Mouse (Mus musculus) T-helper 1 cell (primary cell): ENCODE data around the gene Smdt1.

Experiments used
- in situ Hi-C: fragments of 300-600 bp; cut with MboI, MseI; formaldehyde crosslinking; loops from one replicate; pipeline ENCODE4 v1.15.1; 2025; ENCODE audit warnings: high pct_unique_total_duplicates

The Smdt1 gene

DNA sequence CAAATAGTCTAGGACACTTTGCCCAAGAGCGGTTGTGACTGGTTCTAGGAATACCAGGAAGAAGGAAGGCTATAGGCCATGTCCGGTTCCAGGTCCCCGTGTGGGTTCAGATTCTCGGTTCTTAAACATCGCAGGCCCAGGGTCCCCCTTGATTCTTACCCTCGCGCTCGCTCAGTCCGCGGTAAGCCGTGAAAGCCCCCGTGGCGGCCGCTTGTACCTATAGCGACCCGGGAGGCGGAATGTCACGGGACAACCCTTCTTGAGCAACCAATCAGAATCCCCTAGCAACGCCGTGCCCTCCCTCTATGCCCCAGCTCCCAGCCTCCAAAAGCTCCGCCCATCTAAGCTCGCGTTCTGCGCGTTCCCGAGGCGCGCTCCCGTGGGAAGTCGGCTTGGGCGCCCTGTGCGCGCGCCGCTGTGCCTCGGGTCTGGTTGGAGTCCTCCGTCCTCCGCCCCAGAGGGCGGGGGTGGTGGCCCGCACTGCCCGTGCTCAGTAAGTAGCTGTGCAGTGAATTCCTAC lies at the start of gene Smdt1, which contains the start of the genes Naga and Pheta2:
Gene Smdt1 (plus strand): TSS at position 367 of the 520 bp plus-strand sequence.
Gene Naga (minus strand): TSS at position 333 of the 520 bp plus-strand sequence.
Gene Pheta2 (plus strand): TSS at position 350 of the 520 bp plus-strand sequence.
- in situ Hi-C loops: no loop called here

DNA sequence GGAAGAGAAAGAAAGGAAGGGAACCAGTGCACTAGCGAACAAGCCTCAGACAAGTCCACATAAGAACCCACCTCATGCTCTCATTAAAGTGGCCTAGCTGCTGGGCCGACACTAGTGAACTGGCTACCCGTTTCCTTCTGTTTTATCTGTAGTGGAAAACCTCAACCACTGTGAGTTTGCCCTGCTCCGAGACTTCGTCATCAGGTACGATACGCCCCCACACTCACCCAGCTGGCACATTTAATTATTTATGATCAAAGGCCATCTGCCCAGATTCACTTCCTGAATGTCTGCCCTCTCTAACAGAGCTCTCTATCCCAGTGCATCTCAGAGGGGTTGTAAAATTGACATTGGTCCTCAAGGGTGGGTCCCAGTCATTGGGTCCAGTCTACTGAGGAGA lies 48.5 kb upstream of the Smdt1 start:
- in situ Hi-C loops: no loop called here

DNA sequence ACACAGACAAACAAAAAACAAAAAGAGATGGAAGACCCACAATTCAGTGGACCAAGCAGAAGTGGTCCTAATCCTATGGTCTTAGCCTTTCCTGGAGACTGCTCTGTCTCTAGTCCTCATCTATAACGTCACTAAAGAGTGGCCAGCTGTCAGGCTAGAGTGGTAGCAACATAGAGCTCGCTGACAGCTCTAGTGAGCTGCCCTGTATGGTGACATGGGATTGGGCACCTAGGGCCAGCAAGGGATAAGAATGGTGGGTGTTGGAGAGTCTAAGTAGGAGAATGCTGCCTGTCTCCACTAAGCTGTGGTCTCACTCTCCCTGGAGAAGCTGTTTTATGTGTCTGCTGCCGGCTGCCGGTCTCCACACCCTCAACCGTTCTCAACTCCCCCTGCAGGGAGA lies 45.9 kb upstream of the Smdt1 start:
- in situ Hi-C loops: no loop called here

DNA sequence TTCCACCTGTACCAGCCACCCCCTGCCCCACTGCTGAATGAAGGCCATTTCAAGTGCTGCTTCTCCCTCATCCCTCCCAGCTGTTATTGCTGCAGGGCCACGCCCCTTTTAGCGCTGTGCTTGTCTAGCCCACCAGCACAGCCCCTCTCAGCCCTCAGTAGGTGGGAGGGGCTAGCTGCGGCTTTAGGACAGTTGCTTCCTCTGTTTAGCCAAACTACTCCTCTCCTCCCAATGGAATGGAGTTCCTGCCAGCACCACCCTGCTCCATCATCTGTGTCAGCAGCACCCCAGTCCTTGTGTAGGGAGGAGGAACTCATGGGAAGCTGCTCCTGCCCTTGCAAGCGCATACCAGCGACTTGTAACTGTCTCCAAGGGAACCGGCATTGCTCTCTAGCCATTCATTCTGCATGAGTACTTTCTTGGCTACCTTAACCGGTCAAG lies 45.5 kb upstream of the Smdt1 start:
- in situ Hi-C loops: no loop called here

DNA sequence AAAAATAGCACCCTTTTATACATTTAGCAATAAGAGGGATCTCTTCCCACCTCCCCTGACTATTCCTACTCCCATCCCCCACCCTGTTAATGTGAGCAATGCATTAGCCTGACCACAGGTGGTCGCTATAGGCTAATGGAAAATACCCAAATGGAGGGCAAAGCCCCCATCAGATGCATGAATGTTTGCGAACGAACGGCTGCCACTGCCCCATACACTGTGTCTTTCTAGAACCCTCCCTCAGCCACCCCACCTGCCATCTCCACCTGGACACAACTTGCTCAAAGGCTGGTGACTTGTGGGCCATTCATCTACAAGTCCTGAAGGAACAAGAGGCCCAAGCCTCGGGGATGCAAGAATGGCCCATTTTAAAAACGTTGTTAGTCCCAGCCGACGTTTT lies 44.7 kb upstream of the Smdt1 start:
- in situ Hi-C loops: no loop called here

DNA sequence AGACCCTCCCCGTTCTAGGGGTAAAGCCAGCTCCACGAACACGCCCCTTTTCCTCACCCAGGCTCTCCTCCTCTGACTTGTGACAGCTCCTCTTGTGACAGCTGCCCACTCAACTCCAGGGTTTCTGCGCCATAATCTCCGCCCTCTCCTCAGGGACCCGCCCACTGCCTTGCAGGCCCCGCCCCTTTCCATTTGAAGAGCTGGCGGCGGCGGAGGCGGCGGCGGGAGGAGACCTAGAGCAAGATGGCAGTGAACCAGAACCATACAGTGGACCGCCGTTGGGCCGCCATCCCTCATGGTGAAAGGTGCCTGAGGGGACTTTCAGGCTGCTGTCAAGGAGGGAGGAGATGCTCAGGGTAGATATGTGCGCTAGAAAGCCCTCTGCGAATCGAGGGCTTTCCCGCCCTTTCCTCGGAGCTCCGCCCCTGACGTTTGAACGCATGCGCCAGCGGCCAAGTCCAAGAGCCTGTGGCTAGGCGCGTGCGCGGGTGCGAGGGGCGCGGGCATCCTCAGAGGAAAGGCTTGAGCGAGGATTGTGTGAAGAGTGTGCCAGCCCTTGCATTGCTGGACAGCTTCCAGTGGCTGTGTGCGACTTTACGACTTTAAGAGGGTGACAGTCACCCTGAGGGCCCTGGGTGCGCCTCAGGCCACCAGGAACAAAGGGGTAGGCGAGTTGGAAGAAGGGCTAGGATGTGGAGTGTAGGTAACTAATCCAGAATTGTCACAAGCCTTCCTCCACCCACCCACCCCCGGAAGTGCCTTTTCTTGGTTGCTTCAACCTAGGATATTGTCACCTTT lies 39.8 kb upstream of the Smdt1 start, which contains the start of gene Wbp2nl:
Gene Wbp2nl (plus strand): TSS at position 191 of the 798 bp plus-strand sequence.
- in situ Hi-C loops: no loop called here

DNA sequence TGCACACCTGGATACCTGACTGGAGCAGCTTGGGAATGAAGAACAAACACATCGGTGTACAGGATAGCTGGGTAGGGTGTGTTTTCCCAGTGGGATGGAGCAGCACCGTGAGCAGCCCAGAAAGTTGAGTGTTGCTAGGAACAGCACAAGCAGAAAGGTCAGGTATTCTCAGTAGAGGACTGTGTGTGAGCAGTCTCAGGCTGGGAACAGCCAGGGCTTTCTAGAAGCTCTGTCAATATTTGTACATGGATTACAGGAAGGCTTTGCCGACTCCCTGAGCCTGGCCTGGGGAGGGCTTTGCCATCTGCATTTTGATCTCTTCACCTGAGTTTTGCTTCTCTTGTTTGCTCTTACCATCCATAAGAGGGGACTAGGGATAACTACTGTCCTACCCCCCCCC lies 31.7 kb upstream of the Smdt1 start:
- in situ Hi-C loops: no loop called here

DNA sequence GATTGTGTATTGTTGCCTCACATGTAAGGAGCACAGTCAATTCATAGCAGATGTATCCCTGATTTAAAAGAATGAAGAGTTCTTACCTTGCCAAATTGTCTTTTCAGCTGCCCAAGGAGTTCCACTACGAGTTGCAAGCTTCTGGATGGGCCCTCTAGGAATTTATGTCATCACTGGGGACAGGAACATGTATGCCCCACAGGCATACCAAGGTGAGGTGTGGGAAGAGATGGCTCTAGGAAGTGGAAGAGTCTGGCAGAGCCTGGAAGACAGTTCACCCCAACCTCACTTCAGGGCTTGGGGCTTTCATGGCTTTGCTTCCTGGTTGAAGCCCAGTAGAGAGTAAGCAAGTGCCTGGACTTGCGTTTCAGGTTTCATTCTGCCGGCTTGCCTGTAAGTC lies 30.3 kb upstream of the Smdt1 start:
- in situ Hi-C loops: no loop called here

DNA sequence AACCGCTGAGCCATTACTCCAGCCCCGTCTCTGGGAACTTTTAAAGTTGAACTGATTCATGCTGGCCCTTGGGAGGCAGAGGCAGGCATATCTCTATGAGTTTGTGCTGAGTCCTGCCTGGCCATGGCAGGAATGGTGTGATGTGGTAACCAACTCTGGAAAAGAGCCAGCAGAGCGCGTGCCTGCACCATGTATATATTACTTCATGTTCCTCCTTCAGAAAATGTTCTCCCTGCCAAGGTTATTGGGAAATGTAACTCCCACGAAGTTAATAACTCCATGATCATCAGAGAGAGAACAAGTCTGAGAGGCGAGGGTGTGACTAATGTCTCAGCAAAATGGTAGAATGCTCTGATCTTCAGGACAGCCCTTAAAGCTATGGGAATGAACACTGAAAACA lies 20.9 kb upstream of the Smdt1 start:
- in situ Hi-C loops: no loop called here

DNA sequence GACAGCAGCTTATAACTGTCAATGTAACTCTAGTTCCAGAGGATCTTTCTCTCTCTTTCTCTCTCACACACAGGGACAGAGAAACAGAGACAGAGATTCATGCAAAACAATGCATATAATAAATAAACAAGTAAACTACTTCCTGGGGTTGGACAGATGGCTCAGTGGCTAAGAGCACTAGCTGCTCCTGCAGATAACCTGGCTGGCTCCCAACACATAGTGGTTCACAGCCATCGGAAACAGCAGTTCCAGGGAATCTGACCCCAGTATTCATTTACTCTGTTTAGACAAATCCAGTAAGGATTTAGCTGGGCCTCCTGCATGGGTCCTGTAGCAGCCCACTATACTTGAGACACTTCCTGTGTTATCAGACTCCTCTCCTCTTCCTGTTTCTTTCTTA lies 19.1 kb upstream of the Smdt1 start:
- in situ Hi-C loops: loop anchor here (10.0 kb wide), 1 partner anchor 675 kb away; no protein-coding TSS in a partner anchor

DNA sequence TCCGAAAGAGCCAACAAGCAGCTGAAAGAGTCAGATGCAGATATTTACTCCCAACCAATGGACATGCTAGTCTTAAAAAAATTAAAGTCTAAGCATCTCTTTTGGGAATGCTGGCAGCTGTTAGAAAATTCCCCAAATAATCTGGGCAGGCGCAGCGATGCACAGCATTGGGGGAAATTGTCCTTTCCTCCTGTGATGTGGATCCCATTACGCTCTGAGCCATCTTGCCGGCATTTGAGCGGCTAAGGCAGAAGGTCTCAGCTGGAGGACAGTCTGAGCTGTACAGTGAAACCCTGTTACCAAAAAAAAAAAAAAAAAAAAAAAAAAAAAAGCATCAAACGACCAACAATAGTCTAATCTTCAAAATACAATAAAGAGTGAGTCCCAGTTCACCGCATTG lies 16.6 kb upstream of the Smdt1 start:
- in situ Hi-C loops: loop anchor here (10.0 kb wide), 1 partner anchor 677 kb away; no protein-coding TSS in a partner anchor

DNA sequence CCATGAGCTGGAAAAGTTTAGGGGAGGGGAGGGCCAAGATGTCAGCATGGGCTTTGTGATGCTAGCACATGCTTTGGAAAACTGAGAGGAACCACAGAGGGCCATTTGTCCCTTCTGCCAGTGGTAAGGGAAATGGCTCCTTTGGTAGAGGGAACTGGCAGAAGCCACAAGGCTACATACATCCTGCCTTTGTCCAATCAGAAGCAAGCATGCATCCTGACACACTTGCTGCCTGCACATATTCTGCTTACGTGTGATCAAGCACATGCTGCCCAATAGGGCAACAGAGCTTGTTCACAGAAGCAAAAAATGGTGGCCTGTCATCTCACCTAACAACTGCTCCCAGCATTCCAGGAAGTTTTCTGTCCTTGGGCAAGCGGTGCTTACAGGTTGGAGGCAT lies 13.4 kb upstream of the Smdt1 start:
- in situ Hi-C loops: loop anchor here (10.0 kb wide), 1 partner anchor 681 kb away; no protein-coding TSS in a partner anchor

DNA sequence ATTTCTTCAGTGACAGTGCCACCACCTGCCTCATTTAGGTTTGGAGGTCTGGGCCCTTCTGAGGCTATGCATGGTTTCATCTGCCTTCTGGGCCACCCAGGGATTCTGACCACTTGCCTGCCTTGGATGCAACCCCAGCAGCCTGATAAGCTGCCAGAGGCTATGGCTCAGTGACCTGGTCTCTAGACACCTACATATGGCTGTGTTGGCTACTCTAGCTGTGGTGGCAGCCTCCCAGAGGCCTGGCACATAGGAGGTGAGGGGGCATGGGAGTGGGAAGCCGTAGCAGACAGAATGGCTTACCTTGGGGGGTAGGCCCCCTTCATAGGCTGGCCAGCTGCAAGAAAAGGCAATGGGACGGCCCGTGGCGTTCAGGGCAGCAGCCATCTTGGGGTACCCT lies 3.6 kb upstream of the Smdt1 start:
- in situ Hi-C loops: no loop called here

DNA sequence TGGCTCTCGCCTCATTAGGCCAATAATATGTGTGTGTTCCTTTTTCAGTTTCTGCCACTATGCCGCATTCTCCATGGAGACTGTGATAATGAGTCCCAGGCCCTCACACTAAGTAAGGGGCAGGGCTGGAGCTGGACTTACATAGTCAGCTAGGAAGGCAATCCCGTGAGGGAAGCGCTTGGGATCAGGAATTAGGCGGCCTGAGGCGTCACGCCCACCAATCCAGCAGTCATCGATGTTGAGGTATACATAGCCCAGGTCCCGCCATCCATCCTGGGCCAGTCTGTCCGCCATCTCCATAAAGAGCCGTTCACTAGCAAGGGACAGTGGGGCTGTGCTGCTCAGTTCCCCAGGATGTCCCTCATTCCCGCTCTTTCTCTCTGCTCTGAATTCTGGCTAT lies 2.1 kb upstream of the Smdt1 start:
- in situ Hi-C loops: no loop called here

DNA sequence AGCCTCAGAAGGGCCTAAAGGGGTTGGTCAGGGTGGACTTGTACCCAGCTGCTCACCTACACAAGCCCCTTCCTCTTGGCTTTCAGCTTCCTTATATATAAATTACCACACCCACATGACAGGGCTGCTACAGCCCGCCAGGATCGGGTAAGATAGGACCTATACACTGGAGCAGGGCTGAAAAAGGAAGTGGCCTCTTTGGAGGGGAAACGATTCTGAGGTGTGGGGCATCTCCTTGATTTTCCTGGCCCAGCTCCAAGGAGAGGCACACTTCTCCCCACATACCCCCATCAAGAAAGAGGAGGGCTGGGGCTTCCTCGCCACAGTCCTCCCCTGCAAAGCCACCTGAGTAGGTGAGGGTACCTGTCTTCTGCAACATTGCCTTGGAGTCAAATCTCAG lies 884 bp upstream of the Smdt1 start:
- in situ Hi-C loops: no loop called here

DNA sequence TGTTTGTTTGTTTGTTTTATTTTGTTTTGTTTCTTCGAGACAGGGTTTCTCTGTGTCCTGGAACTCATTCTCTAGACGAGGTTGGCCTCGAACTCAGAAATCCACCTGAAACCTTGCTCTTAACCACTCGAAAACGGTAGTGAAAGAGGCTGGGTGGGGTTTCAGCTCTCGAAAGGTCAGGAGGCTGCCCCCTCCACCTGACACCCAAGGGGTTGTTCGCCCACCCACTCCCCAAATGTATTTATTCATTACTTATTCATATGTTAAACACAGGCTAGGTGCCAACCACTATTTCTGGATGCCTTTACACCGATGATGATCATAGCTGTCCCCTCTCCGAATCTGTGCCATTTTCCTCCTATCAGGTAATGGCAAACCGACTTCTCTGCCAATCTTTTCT lies 391 bp downstream of the Smdt1 start:
- in situ Hi-C loops: no loop called here

DNA sequence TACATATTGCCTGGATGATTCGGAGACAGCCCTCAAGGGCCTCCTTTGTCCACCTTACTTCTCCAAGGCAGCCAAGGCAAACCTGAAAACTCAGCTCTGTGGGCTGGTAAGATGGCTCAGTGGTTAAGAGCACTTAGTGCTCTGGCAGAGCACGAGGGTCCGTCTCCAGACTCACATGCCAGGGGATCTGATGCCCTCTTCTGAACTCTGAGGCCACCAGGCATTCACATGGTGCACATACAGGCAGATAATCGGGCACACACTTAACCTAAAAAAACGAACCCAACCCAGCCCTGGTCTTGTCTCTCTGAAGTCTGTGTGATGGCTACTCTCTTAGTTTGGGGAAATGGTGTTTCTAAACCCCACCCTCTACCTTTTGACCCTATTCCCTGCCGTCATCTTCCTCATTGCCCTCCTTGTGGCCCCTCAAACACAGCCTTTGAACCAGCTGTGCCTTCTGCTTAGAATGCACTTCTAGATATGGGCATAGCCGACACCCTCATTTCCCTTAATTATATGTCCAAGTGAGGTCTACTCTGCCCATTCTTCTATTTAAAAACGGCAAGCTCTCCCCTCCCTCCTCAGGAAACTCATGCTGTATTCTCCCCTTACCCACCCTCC lies 985 bp downstream of the Smdt1 start:
- in situ Hi-C loops: no loop called here

DNA sequence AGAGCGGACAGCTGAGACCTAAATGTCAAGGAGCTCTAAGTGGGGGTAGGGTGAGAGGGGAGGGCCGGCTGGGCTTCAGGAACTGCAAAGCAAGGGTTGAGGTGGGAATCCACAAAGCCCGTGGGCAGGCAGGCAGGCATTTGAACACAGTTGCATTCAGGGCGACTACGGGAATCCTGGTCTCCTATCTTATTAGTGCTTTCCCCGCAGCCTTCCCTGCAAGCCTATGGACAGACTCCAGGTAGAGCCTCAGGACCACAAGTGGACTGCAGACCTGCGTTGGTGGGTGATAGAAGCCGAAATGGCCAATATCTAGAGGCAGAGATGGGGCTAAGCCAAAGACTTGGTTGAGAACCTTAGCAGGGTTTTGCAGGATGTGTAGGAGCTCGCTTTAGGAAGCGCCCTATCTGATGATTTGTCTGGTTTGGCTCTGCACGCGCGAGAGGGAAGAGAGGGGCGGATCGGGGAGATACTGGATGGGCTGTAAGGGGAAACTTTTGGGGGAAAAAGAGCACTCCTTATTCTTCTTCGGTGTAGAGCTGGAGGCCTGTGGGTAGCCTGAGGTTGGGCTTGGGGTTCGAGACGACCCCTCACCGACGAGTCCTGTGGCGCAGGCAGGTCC lies 1.8 kb downstream of the Smdt1 start:
- in situ Hi-C loops: no loop called here

DNA sequence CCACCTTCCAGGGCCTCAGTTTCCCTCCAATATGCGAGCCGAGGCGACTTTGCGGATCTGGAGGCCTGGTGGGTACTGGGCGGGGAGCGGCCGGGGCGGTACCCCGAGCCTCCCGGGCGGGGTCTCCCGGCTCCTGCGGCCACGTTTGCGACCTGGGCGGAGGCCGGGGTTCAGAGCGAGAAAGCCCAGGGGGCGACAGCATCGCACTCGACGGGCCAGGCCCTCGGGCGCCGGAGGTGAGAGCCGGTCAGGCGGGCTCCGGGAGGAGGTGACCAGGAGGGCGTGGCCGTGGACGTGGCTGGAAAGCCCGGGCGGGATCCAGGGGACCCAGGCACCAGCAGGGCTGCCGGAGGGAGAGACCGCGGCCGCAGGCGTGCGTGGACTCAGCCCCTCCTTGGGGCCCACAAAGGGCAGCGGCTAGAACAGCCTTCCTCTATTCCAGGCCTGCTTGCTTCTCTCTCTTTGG lies 2.3 kb downstream of the Smdt1 start:
- in situ Hi-C loops: no loop called here

DNA sequence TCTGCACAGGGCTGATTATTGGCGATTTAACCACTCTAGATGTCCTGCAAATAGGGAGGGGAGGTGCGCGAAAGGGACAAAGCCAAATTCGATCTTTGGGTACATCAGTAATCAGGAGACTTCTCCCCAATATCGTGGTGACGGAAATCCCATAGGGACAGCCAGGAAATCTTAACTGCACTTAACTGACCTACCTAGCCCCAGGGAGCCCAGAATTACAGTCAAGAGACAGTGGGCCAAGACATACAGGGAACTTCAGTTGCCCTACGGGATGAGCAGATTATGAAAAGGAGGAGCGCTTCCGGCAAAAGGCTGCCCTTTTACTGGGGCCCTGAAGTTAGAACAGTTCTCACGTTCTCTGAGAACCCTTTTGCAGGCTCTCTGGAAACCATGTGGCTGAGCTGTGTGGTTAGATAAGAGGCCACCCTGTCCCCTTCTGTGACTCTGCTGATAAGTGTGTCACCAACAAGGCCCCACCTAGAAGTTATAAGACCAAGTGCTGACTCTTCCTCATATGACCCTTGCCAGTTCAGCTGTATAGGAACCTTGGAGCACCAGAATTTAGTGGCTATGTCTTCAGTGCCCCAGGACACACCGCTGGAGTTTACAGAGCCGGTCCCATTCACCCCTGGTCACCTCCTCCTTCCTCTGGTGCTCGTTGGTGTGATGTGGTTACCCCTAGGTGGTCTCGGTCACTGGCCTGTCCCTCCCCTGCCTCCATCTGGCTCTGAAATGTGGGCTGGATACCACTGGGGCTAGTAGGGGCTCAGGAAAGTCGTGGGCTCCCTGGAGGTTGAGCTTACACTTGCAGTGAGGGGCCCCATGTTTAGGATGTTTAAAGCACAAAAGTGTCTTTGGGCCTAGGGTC lies 3.1 kb downstream of the Smdt1 start:
- in situ Hi-C loops: no loop called here

DNA sequence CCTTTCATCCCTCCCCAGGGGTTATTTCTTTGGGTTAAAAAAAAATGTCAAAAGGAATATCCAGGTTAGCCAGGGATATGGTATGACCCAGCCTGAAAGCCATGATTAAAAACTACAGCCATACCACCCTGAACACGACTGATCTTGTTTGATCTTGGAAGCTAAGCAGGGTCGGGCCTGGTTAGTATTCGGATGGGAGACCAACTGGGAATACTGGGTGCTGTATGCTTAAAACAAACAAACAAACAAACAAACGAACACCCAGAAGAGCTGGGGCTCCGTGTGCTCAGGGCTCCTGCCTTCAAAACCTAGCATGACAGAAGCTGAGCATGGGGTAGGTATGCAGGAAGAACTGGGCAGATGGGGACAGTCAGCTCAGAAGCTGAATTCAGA lies 3.8 kb downstream of the Smdt1 start:
- in situ Hi-C loops: no loop called here
